Mouse (Mus musculus) ES-E14 (cell line): ENCODE results near the gene Slc10a3. TPM values are rescaled to one million over a fixed set of nuclear protein-coding genes. Genes with fewer than 3 reads are reported as not detected.
"Not testable (repeated sequence)": the region's sequence is repeated elsewhere in the genome, so short reads cannot be mapped to it uniquely, and the experiment has no call there.

Experiments used
- DNase-seq: peaks from one replicate; pipeline ENCODE4 v3.0.0-alpha.2; 2013; ENCODE audit warnings: low read depth, low spot score
- H3K27ac ChIP-seq: 2 replicates; pipeline ENCODE4 v1.5.1; 2012; ENCODE audit warnings: low read depth, mild to moderate bottlenecking, low read length, moderate library complexity, mixed read lengths; ENCODE audit not compliant: poor library complexity, insufficient read depth, severe bottlenecking
- H3K36me3 ChIP-seq: 2 replicates; pipeline ENCODE4 v1.6.1; 2012; ENCODE audit warnings: mild to moderate bottlenecking, low read length, moderate library complexity, mixed read lengths; ENCODE audit not compliant: control insufficient read depth, poor library complexity, insufficient read depth, severe bottlenecking
- H3K4me1 ChIP-seq, 2 experiments: fragments of 150-350 bp in 1 of 2; sonication (generic) in 1 of 2; 2 replicates each; pipeline ENCODE4 v1.6.1; 2012; ENCODE audit warnings: low read length in 2 of 2, mild to moderate bottlenecking in 1 of 2, mixed read lengths in 1 of 2; ENCODE audit not compliant: control insufficient read depth in 2 of 2, insufficient read depth in 2 of 2, poor library complexity in 1 of 2
- H3K4me3 ChIP-seq, 2 experiments: fragments of 150-350 bp in 1 of 2; sonication (generic) in 1 of 2; 2 replicates each; pipeline ENCODE4 v1.5.1; 2012; ENCODE audit warnings: low read length in 2 of 2, low read depth in 1 of 2, mild to moderate bottlenecking in 1 of 2, mixed read lengths in 1 of 2; ENCODE audit not compliant: insufficient read depth in 1 of 2, poor library complexity in 1 of 2, severe bottlenecking in 1 of 2
- H3K9ac ChIP-seq: 2 replicates; pipeline ENCODE4 v1.6.1; 2012; ENCODE audit warnings: low read depth, mild to moderate bottlenecking, low read length, mixed read lengths; ENCODE audit not compliant: poor library complexity, insufficient read depth, severe bottlenecking
- H3K9me3 ChIP-seq: fragments of 150-350 bp; sonication (generic); 2 replicates; pipeline ENCODE4 v1.6.1; 2012; ENCODE audit warnings: low read depth, mild to moderate bottlenecking, low read length; ENCODE audit not compliant: control insufficient read depth, insufficient read depth
- CHD2 ChIP-seq: IDR thresholded peaks from 2 replicates; pipeline ENCODE4 v1.6.1; 2014; ENCODE audit warnings: mild to moderate bottlenecking, low read depth, low read length, inconsistent platforms
- HCFC1 ChIP-seq: IDR thresholded peaks from 2 replicates; pipeline ENCODE4 v1.6.1; 2012; ENCODE audit warnings: low read length, inconsistent platforms, borderline replicate concordance; ENCODE audit not compliant: insufficient read depth
- MAFK ChIP-seq: IDR thresholded peaks from 2 replicates; pipeline ENCODE4 v1.6.1; 2014; ENCODE audit warnings: mild to moderate bottlenecking, low read depth, low read length, inconsistent platforms; ENCODE audit not compliant: insufficient read depth
- ZC3H11A ChIP-seq: IDR thresholded peaks from 2 replicates; pipeline ENCODE4 v1.6.1; 2012; ENCODE audit warnings: low read depth, mild to moderate bottlenecking, inconsistent platforms, low read length, borderline replicate concordance
- ZNF384 ChIP-seq: IDR thresholded peaks from 2 replicates; pipeline ENCODE4 v1.6.1; 2012; ENCODE audit warnings: low read depth, low read length, inconsistent platforms
- in situ Hi-C, 2 experiments: fragments of 600-800 bp; cut with MboI; formaldehyde crosslinking; loops; one replicate each; pipeline ENCODE4 v1.15.1; 2025; ENCODE audit warnings: low sequenced_read_pairs in 2 of 2, inconsistent platforms in 1 of 2; ENCODE audit not compliant: unreplicated experiment in 2 of 2
- total RNA-seq: library from RNA; depleted of rRNA; stranded (reverse); fragments of 300-350 nt; gene quantifications from 2 replicates; pipeline ENCODE4 v1.2.3, GENCODE M21; 2012

Gene Slc10a3
- total RNA-seq, 1 experiment, result 8.4 TPM

- peak overlapping the region; percentile 75 to 77 for H3K4me3 ChIP-seq
- peak overlapping the region; percentile 91; the same call in 1 of the 2 replicates for H3K9ac ChIP-seq
- in situ Hi-C loops, result no loop called here
- no peaks in the 10 kb centered on the region for H3K36me3 ChIP-seq
- H3K4me1 ChIP-seq, result peaks cover 0 to 8% of the 10 kb centered on the region in 2 experiments; a peak in 1 of 4 replicates
- no peak for TF ChIP-seq HCFC1
- no peak for TF ChIP-seq ZNF384
- TF ChIP-seq CHD2, result no peak
- no peak for TF ChIP-seq ZC3H11A
- TF ChIP-seq MAFK, result no peak
- H3K9me3 ChIP-seq, result no peaks in the 10 kb centered on the region
- no peak for DNase-seq
- H3K27ac ChIP-seq, result no peak overlapping the region
Observed at GRCm38 (mm10) chrX:74367512-74367911, 5.6 kb downstream of the Slc10a3 start.

GRCm38 (mm10) chrX:74359171-74359570 is 14.0 kb downstream of the Slc10a3 start:
- H3K4me1 ChIP-seq, result no peaks in the 10 kb centered on the region
- no peak for DNase-seq
- no peak overlapping the region; the same call in 1 of the 2 replicates for H3K9ac ChIP-seq
- H3K9me3 ChIP-seq, result no peaks in the 10 kb centered on the region
- in situ Hi-C loops, result no loop called here
- no peak overlapping the region for H3K4me3 ChIP-seq
- TF ChIP-seq MAFK (no peak), ZC3H11A (no peak), ZNF384 (no peak), HCFC1 (no peak), CHD2 (no peak)
- no peak overlapping the region for H3K27ac ChIP-seq
- no peaks in the 10 kb centered on the region for H3K36me3 ChIP-seq

- H3K36me3 ChIP-seq, H3K4me1 ChIP-seq, H3K9me3 ChIP-seq, in situ Hi-C loops, H3K4me3 ChIP-seq, H3K27ac ChIP-seq, H3K9ac ChIP-seq, DNase-seq: not testable (repeated sequence)
Observed at GRCm38 (mm10) chrX:74357069-74357468, 16.1 kb downstream of the Slc10a3 start.

- no peaks in the 10 kb centered on the region for H3K36me3 ChIP-seq
- peak within 1 kb of the TSS; percentile 82 to 85 for H3K4me3 ChIP-seq
- no peaks in the 10 kb centered on the region for H3K4me1 ChIP-seq
- H3K9ac ChIP-seq, result peak within 1 kb of the TSS; percentile 74
- no peak for TF ChIP-seq ZC3H11A
- no peak for TF ChIP-seq HCFC1
- no peak for TF ChIP-seq ZNF384
- no peak for TF ChIP-seq MAFK
- TF ChIP-seq CHD2, result no peak
- H3K27ac ChIP-seq, result peak within 1 kb of the TSS; percentile 5; the same call in 1 of the 2 replicates
- no peaks in the 10 kb centered on the region for H3K9me3 ChIP-seq
- in situ Hi-C loops, result no loop called here
- DNase-seq, result peak; percentile 30
Observed at GRCm38 (mm10) chrX:74353467-74353770, 19.7 kb downstream of the Slc10a3 start, which contains the start of gene Lage3. Gene Lage3 (minus strand): TSS chrX:74353618.
